Mouse (Mus musculus) spleen, adult 2 months (tissue): Measurements from ENCODE around the gene Nfat5.

Experiments used
- CTCF ChIP-seq: fragments of 200-500 bp; IDR thresholded peaks from 2 replicates; pipeline ENCODE4 v1.5.1; 2011; ENCODE audit warnings: mild to moderate bottlenecking, inconsistent platforms; ENCODE audit not compliant: insufficient read depth, insufficient read length, insufficient replicate concordance; ENCODE audit errors: extremely low read depth
- POLR2A ChIP-seq: fragments of 200-500 bp; IDR thresholded peaks from 2 replicates; pipeline ENCODE4 v1.6.1; 2011; ENCODE audit warnings: low read depth, low read length, inconsistent platforms

- TF ChIP-seq CTCF (no peak), POLR2A (no peak)
These were observed 110.8 kb downstream of the Nfat5 start for GRCm38 (mm10) chr8:107404057-107404456.
